Mouse (Mus musculus): ENCODE results near the gene Myl6.

Gene Myl6

GRCm38 (mm10) chr10:128489785-128490184 is 4.2 kb downstream of the Myl6 start:
- no peak for DNase-seq (ENCODE audit: low spot score in 2 of 2)

GRCm38 (mm10) chr10:128489380-128489779 is 4.6 kb downstream of the Myl6 start:
- no peak for DNase-seq (ENCODE audit: low spot score in 2 of 2)

- no peak for DNase-seq (ENCODE audit: low spot score in 2 of 2)
Observed at GRCm38 (mm10) chr10:128488776-128489175, 5.2 kb downstream of the Myl6 start.

GRCm38 (mm10) chr10:128487861-128488712 is 5.9 kb downstream of the Myl6 start:
- DNase-seq (ENCODE audit: low spot score in 2 of 2) = no peak

GRCm38 (mm10) chr10:128486370-128486769 is 7.6 kb downstream of the Myl6 start:
- no peak for DNase-seq (ENCODE audit: low spot score in 2 of 2)

GRCm38 (mm10) chr10:128474366-128474765 is 19.6 kb downstream of the Myl6 start:
- no peak for DNase-seq (ENCODE audit: low spot score in 2 of 2)

GRCm38 (mm10) chr10:128460270-128460630 is 33.7 kb downstream of the Myl6 start:
- no peak for DNase-seq (ENCODE audit: low spot score in 2 of 2)

GRCm38 (mm10) chr10:128459409-128460269 is 34.3 kb downstream of the Myl6 start:
- DNase-seq (ENCODE audit: low spot score in 2 of 2) = peak in 1 of 2 experiments; percentile 29

GRCm38 (mm10) chr10:128458719-128459408 is 35.1 kb downstream of the Myl6 start, which contains the start of gene Smarcc2:
Gene Smarcc2, plus strand, starts transcription at chr10:128459248.
- DNase-seq (ENCODE audit: low spot score in 2 of 2) = peak; percentile 59 to 63

- DNase-seq (ENCODE audit: low spot score in 2 of 2) = peak; percentile 80 to 95
Observed at GRCm38 (mm10) chr10:128458348-128458718, 35.6 kb downstream of the Myl6 start.

GRCm38 (mm10) chr10:128457676-128458075 is 36.3 kb downstream of the Myl6 start:
- DNase-seq (ENCODE audit: low spot score in 2 of 2) = no peak

- DNase-seq (ENCODE audit: low spot score in 2 of 2) = peak in 1 of 2 experiments; percentile 48
Observed at GRCm38 (mm10) chr10:128455280-128455679, 38.7 kb downstream of the Myl6 start.

GRCm38 (mm10) chr10:128454471-128454870 is 39.5 kb downstream of the Myl6 start:
- no peak for DNase-seq (ENCODE audit: low spot score in 2 of 2)

GRCm38 (mm10) chr10:128451014-128451413 is 42.9 kb downstream of the Myl6 start:
- no peak for DNase-seq (ENCODE audit: low spot score in 2 of 2)

GRCm38 (mm10) chr10:128445407-128445806 is 48.5 kb downstream of the Myl6 start:
- DNase-seq (ENCODE audit: low spot score in 2 of 2) = no peak

GRCm38 (mm10) chr10:128444354-128444753 is 49.6 kb downstream of the Myl6 start:
- DNase-seq (ENCODE audit: low spot score in 2 of 2) = no peak

- DNase-seq (ENCODE audit: low spot score in 2 of 2) = no peak
Observed at GRCm38 (mm10) chr10:128442718-128443117, 51.2 kb downstream of the Myl6 start.

- no peak for DNase-seq (ENCODE audit: low spot score in 2 of 2)
Observed at GRCm38 (mm10) chr10:128441324-128442119, 52.4 kb downstream of the Myl6 start.
